Mouse (Mus musculus) heart, adult 2 months (tissue): ENCODE data around the gene Kmt5a.

ENCODE experiments used
- CTCF ChIP-seq: fragments of 200-600 bp; IDR thresholded peaks from 2 replicates; pipeline ENCODE4 v1.8.1; 2022; ENCODE audit warnings: antibody characterized with exemption, mild to moderate bottlenecking, moderate library complexity
- EP300 ChIP-seq: fragments of 200-500 bp; IDR thresholded peaks from 2 replicates; pipeline ENCODE4 v1.6.1; 2011; ENCODE audit warnings: low read depth, low read length, control low read depth; ENCODE audit not compliant: insufficient read depth
- POLR2A ChIP-seq: fragments of 200-500 bp; IDR thresholded peaks from 2 replicates; pipeline ENCODE4 v1.6.1; 2011; ENCODE audit warnings: mild to moderate bottlenecking, low read depth, low read length, control low read depth; ENCODE audit not compliant: insufficient read depth

DNA sequence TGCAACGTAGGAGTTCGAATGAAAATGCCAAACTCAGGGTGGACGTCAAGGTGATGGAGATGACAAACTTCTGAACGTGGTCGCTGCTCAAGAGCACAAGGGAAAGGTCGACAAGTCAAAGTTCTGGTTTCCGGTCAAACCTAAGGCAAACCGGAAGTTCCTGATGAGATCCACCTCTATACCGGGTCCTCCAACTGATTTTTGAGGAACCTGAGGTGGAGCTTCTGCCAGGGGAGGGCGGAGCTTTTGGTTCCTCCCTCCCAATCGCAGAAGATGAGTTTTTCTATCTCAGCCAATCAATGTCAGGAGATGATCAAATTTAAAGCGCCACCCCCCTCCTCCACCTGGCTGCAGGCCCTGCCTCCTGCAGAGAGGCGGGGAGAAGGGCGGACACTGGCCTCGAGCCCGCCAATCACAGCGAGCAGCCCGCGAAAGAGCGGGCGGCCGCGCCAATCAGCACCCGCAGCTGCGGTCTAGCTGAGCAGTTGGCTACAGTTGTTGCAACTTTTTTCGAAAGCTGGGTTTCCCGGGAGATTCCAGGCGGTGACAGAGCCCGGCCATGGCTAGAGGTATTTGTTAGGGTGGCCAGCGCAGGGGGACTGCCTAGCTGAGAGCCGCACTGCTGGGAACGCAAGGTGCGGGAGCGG lies at the start of gene Kmt5a:
- no peak for TF ChIP-seq CTCF
- peak; percentile 66 for TF ChIP-seq POLR2A
- no peak for TF ChIP-seq EP300
